Mouse (Mus musculus): ENCODE measurements around the gene Ppp1r36. TPM values are rescaled to one million over a fixed set of nuclear protein-coding genes. Genes with fewer than 3 reads are reported as not detected.
A peak's percentile ranks its signal among the peaks of the same experiment; 100 is the strongest.

Gene Ppp1r36
- total and polyA plus RNA-seq, 3 experiments = not detected

DNA sequence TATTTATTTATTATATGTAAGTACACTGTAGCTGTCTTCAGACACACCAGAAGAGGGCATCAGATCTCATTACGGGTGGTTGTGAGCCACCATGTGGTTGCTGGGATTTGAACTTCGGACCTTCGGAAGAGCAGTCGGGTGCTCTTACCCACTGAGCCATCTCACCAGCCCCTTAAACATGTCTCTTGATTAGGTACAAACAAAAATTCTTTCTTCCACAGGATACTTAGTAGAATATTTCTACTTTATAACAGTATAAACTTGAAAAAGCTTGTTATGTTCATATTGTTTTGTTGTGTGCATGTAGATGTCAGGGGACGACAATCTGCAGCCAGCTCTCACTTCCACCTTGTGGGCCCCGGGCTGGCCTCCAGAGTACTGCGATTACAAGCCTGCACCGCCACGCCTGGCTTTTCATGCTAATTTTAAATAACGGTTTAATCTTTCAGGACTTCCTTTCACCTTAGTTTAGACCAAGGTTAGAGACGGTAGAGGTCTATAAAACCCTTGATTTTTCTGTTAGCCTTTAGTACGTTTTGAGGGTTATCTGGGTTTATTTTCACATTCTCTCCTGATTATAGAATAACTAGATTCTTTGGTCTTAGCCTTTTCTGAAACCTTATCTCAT, 1.8 kb upstream of the Ppp1r36 start (continued):
- TF ChIP-seq ZMIZ1 (IDR thresholded peaks at IDR 0.05; ENCODE audit: low read depth, low read length) = no peak
- TF ChIP-seq ZNF384 (IDR thresholded peaks at IDR 0.05; ENCODE audit: low read depth, low read length) = no peak

- Histone ChIP-seq H3K27ac (ENCODE audit: control insufficient read depth, low read depth, low read length) (no peak overlapping the region), H3K36me3 (ENCODE audit: control insufficient read depth in 1 of 2, insufficient read depth in 2 of 2, low read length in 2 of 2) (peaks cover 0 to 5% of the 10 kb centered on the region in 2 experiments; a peak in 1 of 4 replicates), H3K9ac (ENCODE audit: control insufficient read depth, low read depth, low read length, poor library complexity, severe bottlenecking) (no peak overlapping the region), H3K79me2 (ENCODE audit: control insufficient read depth, insufficient read depth, low read length, poor library complexity) (no peaks in the 10 kb centered on the region), H3K4me3 (ENCODE audit: control insufficient read depth in 1 of 2, insufficient read depth in 1 of 2, low read depth in 2 of 2, low read length in 2 of 2) (no peak overlapping the region), H3K27me3 (ENCODE audit: control insufficient read depth in 1 of 2, insufficient read depth in 2 of 2, low read length in 2 of 2) (no peaks in the 10 kb centered on the region), H3K4me1 (ENCODE audit: control insufficient read depth in 1 of 2, insufficient read depth in 2 of 2, low read length in 2 of 2) (peaks cover 7 to 11% of the 10 kb centered on the region in 2 experiments), H3K9me3 (replicated peaks; ENCODE audit: insufficient read depth, low read length) (no peaks in the 10 kb centered on the region)
- TF ChIP-seq RAD21 (IDR thresholded peaks at IDR 0.05; ENCODE audit: low read depth, low read length) (peak; percentile 8), CTCF (IDR thresholded peaks at IDR 0.05 in 2 of 3, conservative IDR thresholded peaks at IDR 0.05 in 1 of 3; ENCODE audit: control insufficient read depth in 1 of 3, insufficient read depth in 1 of 3, low read depth in 2 of 3, low read length in 3 of 3, poor library complexity in 1 of 3, severe bottlenecking in 1 of 3) (peak; percentile 23 to 27 (median 26); a peak in 5 of 6 replicates), SMC3 (IDR thresholded peaks at IDR 0.05; ENCODE audit: low read depth, low read length) (peak; percentile 18; the same call in 1 of the 2 replicates), SIN3A (IDR thresholded peaks at IDR 0.05; ENCODE audit: low read length) (no peak)
- DNase-seq (ENCODE audit: low read depth, low spot score) = peak; percentile 29
Observed at GRCm38 (mm10) chr12:76418346-76418745, 1.0 kb downstream of the Ppp1r36 start.

GRCm38 (mm10) chr12:76425256-76425655, 7.9 kb downstream of the Ppp1r36 start:
- no peak overlapping the region for H3K9ac ChIP-seq (ENCODE audit: control insufficient read depth, low read depth, low read length, poor library complexity, severe bottlenecking)
- no peak for TF ChIP-seq MAZ (IDR thresholded peaks at IDR 0.05; ENCODE audit: low read depth, low read length)
- TF ChIP-seq MXI1 (IDR thresholded peaks at IDR 0.05; ENCODE audit: low read depth, low read length) = no peak
- no peak for TF ChIP-seq MAFK (IDR thresholded peaks at IDR 0.05; ENCODE audit: borderline replicate concordance, low read depth, low read length)
- TF ChIP-seq POLR2A (IDR thresholded peaks at IDR 0.05; ENCODE audit: control insufficient read depth in 1 of 2, insufficient read depth in 1 of 2, low read depth in 1 of 2, low read length in 2 of 2, poor library complexity in 1 of 2) = no peak
- no peak for TF ChIP-seq POLR2AphosphoS5 (IDR thresholded peaks at IDR 0.05; ENCODE audit: borderline replicate concordance, low read depth, low read length)
- no peak for TF ChIP-seq RCOR1 (IDR thresholded peaks at IDR 0.05; ENCODE audit: low read depth, low read length)
- no peak for TF ChIP-seq ETS1 (IDR thresholded peaks at IDR 0.05; ENCODE audit: low read depth, low read length)
- TF ChIP-seq CTCF (IDR thresholded peaks at IDR 0.05 in 2 of 3, conservative IDR thresholded peaks at IDR 0.05 in 1 of 3; ENCODE audit: control insufficient read depth in 1 of 3, insufficient read depth in 1 of 3, low read depth in 2 of 3, low read length in 3 of 3, poor library complexity in 1 of 3, severe bottlenecking in 1 of 3) = peak in 1 of 3 experiments; percentile 2; a peak in 1 of 6 replicates

More at GRCm38 (mm10) chr12:76425256-76425655, 7.9 kb downstream of the Ppp1r36 start:
- Histone ChIP-seq H3K36me3 (ENCODE audit: control insufficient read depth in 1 of 2, insufficient read depth in 2 of 2, low read length in 2 of 2) (no peaks in the 10 kb centered on the region), H3K4me3 (ENCODE audit: control insufficient read depth in 1 of 2, insufficient read depth in 1 of 2, low read depth in 2 of 2, low read length in 2 of 2) (no peak overlapping the region), H3K27ac (ENCODE audit: control insufficient read depth, low read depth, low read length) (no peak overlapping the region), H3K79me2 (ENCODE audit: control insufficient read depth, insufficient read depth, low read length, poor library complexity) (no peaks in the 10 kb centered on the region), H3K27me3 (ENCODE audit: control insufficient read depth in 1 of 2, insufficient read depth in 2 of 2, low read length in 2 of 2) (peaks cover 0 to 2% of the 10 kb centered on the region in 2 experiments; a peak in 2 of 4 replicates), H3K9me3 (replicated peaks; ENCODE audit: insufficient read depth, low read length) (no peaks in the 10 kb centered on the region), H3K4me1 (ENCODE audit: control insufficient read depth in 1 of 2, insufficient read depth in 2 of 2, low read length in 2 of 2) (no peaks in the 10 kb centered on the region)
- no peak for DNase-seq (ENCODE audit: low read depth, low spot score)

Measured in MEL (cell line).